Comparison of ENCODE assay signal across 13 mouse cellular contexts in the genomic region with DNA sequence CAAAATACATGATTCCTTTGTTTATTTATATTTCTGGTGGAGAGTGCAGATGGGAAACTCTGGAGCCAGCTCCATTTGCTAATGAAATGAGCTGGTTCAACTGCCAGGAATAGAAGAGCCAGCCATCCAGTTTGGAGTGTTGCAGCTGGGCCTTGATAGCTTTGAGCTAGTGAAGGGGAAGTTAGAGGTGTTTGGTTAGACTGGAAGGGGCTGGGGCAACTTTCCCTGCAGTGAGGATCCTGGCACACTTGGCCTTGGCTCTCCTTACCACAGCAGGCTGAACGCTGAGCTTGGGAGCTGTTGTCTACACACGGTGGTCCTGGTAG.
DNase-seq lines count a peak whose midpoint lies in the region; ATAC-seq lines count a peak whose summit lies in the region.
"Had no signal": no experiment of that assay in that cellular context is flagged by ENCODE, and none has a peak within 500 bp of the region (broad histone marks: within the 10 kb centered on the region; RNA-seq: fewer than 3 reads in every experiment).

No protein-coding gene starts in this region.

- 51% methylated on average over 2 of the region's 2 CpGs for WGBS in hindbrain, embryonic 16.5 days
- 79% methylated on average over 2 of the region's 2 CpGs for WGBS in hindbrain, embryonic 13.5 days
- whole genome bisulfite sequencing in midbrain, embryonic 16.5 days: 86% methylated on average over 2 of the region's 2 CpGs
- 90% methylated on average over 2 of the region's 2 CpGs for WGBS in midbrain, embryonic 15.5 days
- 63% methylated on average over 2 of the region's 2 CpGs for WGBS in embryonic facial prominence, embryonic 14.5 days
- 86% methylated on average over 2 of the region's 2 CpGs for WGBS in limb, embryonic 13.5 days

- H3K4me1 ChIP-seq in hindbrain, embryonic 16.5 days (ENCODE audit: control insufficient read depth, insufficient read depth, low read depth, low read length): peaks cover 4% of the 10 kb centered on the region; the same call in 1 of the 2 replicates
- H3K4me1 ChIP-seq in hindbrain, embryonic 13.5 days (replicated peaks): no peaks in the 10 kb centered on the region; the same call in 1 of the 2 replicates
- H3K4me1 ChIP-seq in midbrain, embryonic 16.5 days (ENCODE audit: control insufficient read depth, insufficient read depth, low read length): no peaks in the 10 kb centered on the region
- H3K4me1 ChIP-seq in midbrain, embryonic 15.5 days: 0 out of 2 replicates have a peak, but pooled peaks cover 4% of the 10 kb centered on the region
- peaks cover 14% of the 10 kb centered on the region for H3K4me1 ChIP-seq in embryonic facial prominence, embryonic 14.5 days (ENCODE audit: control insufficient read depth, insufficient read depth, low read length)
- peaks cover 54% of the 10 kb centered on the region for H3K4me1 ChIP-seq in limb, embryonic 13.5 days

- ATAC-seq in hindbrain, embryonic 16.5 days: peak; percentile 58; the same call in 1 of the 2 replicates
- no peak for ATAC-seq in hindbrain, embryonic 13.5 days (ENCODE audit: low FRiP score)
- ATAC-seq in midbrain, embryonic 16.5 days: 0 out of 2 replicates have a peak, but pooled peaks have one; percentile 45
- ATAC-seq in midbrain, embryonic 15.5 days (replicated peaks): no peak
- no peak for ATAC-seq in embryonic facial prominence, embryonic 14.5 days (ENCODE audit: low read depth)
- no peak for ATAC-seq in limb, embryonic 13.5 days (ENCODE audit: low FRiP score, low read depth)
- ATAC-seq: intestine, embryonic 16.5 days had no signal

- no peak overlapping the region for H3K27ac ChIP-seq in hindbrain, embryonic 16.5 days (ENCODE audit: low read depth, low read length)
- H3K27ac ChIP-seq in hindbrain, embryonic 13.5 days: no peak overlapping the region
- H3K27ac ChIP-seq in midbrain, embryonic 16.5 days (ENCODE audit: low read length): no peak overlapping the region
- no peak overlapping the region for H3K27ac ChIP-seq in midbrain, embryonic 15.5 days
- H3K27ac ChIP-seq in embryonic facial prominence, embryonic 14.5 days (replicated peaks; ENCODE audit: low read depth, low read length): 0 out of 2 replicates have a peak overlapping the region, but pooled peaks have one; percentile 28
- H3K27ac ChIP-seq in limb, embryonic 13.5 days: no peak overlapping the region
- H3K27ac ChIP-seq: kidney, postnatal 0 days had no signal

- H3K9me3 ChIP-seq in hindbrain, embryonic 16.5 days (ENCODE audit: control insufficient read depth, low read length): no peaks in the 10 kb centered on the region
- H3K9me3 ChIP-seq in hindbrain, embryonic 13.5 days: no peaks in the 10 kb centered on the region
- no peaks in the 10 kb centered on the region for H3K9me3 ChIP-seq in midbrain, embryonic 16.5 days (replicated peaks; ENCODE audit: control insufficient read depth, low read length, poor library complexity, severe bottlenecking)
- no peaks in the 10 kb centered on the region for H3K9me3 ChIP-seq in midbrain, embryonic 15.5 days
- H3K9me3 ChIP-seq in embryonic facial prominence, embryonic 14.5 days (ENCODE audit: control insufficient read depth, low read length): 0 out of 2 replicates have a peak, but pooled peaks cover 3% of the 10 kb centered on the region
- H3K9me3 ChIP-seq in limb, embryonic 13.5 days: no peaks in the 10 kb centered on the region

- no peaks in the 10 kb centered on the region for H3K27me3 ChIP-seq in hindbrain, embryonic 16.5 days (replicated peaks; ENCODE audit: control insufficient read depth, insufficient read depth, low read length)
- H3K27me3 ChIP-seq in hindbrain, embryonic 13.5 days: no peaks in the 10 kb centered on the region
- H3K27me3 ChIP-seq in midbrain, embryonic 16.5 days (ENCODE audit: control insufficient read depth, insufficient read depth, low read depth, low read length): no peaks in the 10 kb centered on the region
- no peaks in the 10 kb centered on the region for H3K27me3 ChIP-seq in midbrain, embryonic 15.5 days (replicated peaks)
- H3K27me3 ChIP-seq in embryonic facial prominence, embryonic 14.5 days (replicated peaks; ENCODE audit: control insufficient read depth, insufficient read depth, low read length): no peaks in the 10 kb centered on the region
- H3K27me3 ChIP-seq in limb, embryonic 13.5 days: peaks cover 39% of the 10 kb centered on the region

- H3K4me3 ChIP-seq in hindbrain, embryonic 16.5 days (ENCODE audit: low read length): no peak overlapping the region
- H3K4me3 ChIP-seq in hindbrain, embryonic 13.5 days: no peak overlapping the region
- H3K4me3 ChIP-seq in midbrain, embryonic 16.5 days (ENCODE audit: low read depth, low read length): no peak overlapping the region
- H3K4me3 ChIP-seq in midbrain, embryonic 15.5 days: no peak overlapping the region
- no peak overlapping the region for H3K4me3 ChIP-seq in embryonic facial prominence, embryonic 14.5 days (ENCODE audit: low read depth, low read length)
- no peak overlapping the region for H3K4me3 ChIP-seq in limb, embryonic 13.5 days

- no peak overlapping the region for H3K4me2 ChIP-seq in hindbrain, embryonic 16.5 days (ENCODE audit: low read length)
- no peak overlapping the region for H3K4me2 ChIP-seq in hindbrain, embryonic 13.5 days
- H3K4me2 ChIP-seq in midbrain, embryonic 16.5 days (ENCODE audit: low read length): no peak overlapping the region
- no peak overlapping the region for H3K4me2 ChIP-seq in midbrain, embryonic 15.5 days
- no peak overlapping the region for H3K4me2 ChIP-seq in embryonic facial prominence, embryonic 14.5 days (ENCODE audit: low read depth, low read length)
- H3K4me2 ChIP-seq in limb, embryonic 13.5 days (replicated peaks): peak overlapping the region; percentile 54; the same call in 1 of the 2 replicates
- H3K4me2 ChIP-seq: heart, embryonic 11.5 days; midbrain, embryonic 11.5 days had no signal

- no peak overlapping the region for H3K9ac ChIP-seq in hindbrain, embryonic 16.5 days (ENCODE audit: low read depth, low read length)
- H3K9ac ChIP-seq in hindbrain, embryonic 13.5 days: no peak overlapping the region
- H3K9ac ChIP-seq in midbrain, embryonic 16.5 days (ENCODE audit: low read depth, low read length): no peak overlapping the region
- no peak overlapping the region for H3K9ac ChIP-seq in midbrain, embryonic 15.5 days
- H3K9ac ChIP-seq in embryonic facial prominence, embryonic 14.5 days (ENCODE audit: low read depth, low read length): no peak overlapping the region
- no peak overlapping the region for H3K9ac ChIP-seq in limb, embryonic 13.5 days

- H3K36me3 ChIP-seq in hindbrain, embryonic 16.5 days (ENCODE audit: control insufficient read depth, insufficient read depth, low read length): no peaks in the 10 kb centered on the region
- no peaks in the 10 kb centered on the region for H3K36me3 ChIP-seq in hindbrain, embryonic 13.5 days
- H3K36me3 ChIP-seq in midbrain, embryonic 16.5 days (ENCODE audit: control insufficient read depth, insufficient read depth, low read length): no peaks in the 10 kb centered on the region
- no peaks in the 10 kb centered on the region for H3K36me3 ChIP-seq in midbrain, embryonic 15.5 days (replicated peaks)
- no peaks in the 10 kb centered on the region for H3K36me3 ChIP-seq in embryonic facial prominence, embryonic 14.5 days (ENCODE audit: control insufficient read depth, insufficient read depth, low read length)
- no peaks in the 10 kb centered on the region for H3K36me3 ChIP-seq in limb, embryonic 13.5 days

- DNase-seq in embryonic facial prominence, embryonic 14.5 days (ENCODE audit: low spot score): no peak
- no peak for DNase-seq in adrenal gland, adult 18-20 months (ENCODE audit: low spot score in 2 of 2)
- no peak for DNase-seq in B cell, adult 2 months
- DNase-seq: thymus, postnatal 4 days had no signal

Comparison
In these comparisons a context has a peak if more than half of its experiments do, and no peak if none do; other contexts are left out.
1. ATAC-seq: peak in hindbrain, embryonic 16.5 days (single experiment) and midbrain, embryonic 16.5 days (single experiment); none in hindbrain, embryonic 13.5 days (single experiment), midbrain, embryonic 15.5 days (single experiment), embryonic facial prominence, embryonic 14.5 days (single experiment) and limb, embryonic 13.5 days (single experiment).